Mouse (Mus musculus): ENCODE data around the gene Cdk19.

DNA sequence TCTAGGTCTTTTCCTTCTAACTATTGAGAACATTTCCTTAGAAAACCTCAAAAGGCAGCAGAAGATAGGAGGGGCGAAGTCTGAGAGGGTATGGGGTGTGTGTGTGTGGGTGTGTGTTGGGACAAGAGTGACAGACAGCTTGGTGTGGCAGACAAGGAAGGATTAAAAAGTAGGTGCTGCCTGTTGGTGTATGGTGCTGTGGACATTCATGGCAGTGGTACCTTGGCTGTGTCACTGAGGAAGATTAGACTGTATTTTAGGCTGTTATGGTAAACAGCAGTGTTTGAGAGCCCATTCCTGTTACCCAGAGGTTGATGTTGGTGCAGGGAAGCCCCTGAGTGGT is 128.5 kb downstream of the Cdk19 start:
- TF ChIP-seq CTCF (conservative IDR thresholded peaks at IDR 0.05 in 1 of 2, IDR thresholded peaks at IDR 0.05 in 1 of 2; ENCODE audit: low read depth in 2 of 2, low read length in 2 of 2) (no peak), MAX (IDR thresholded peaks at IDR 0.05; ENCODE audit: low read length) (no peak)

Data from CH12.LX (cell line).